Mouse (Mus musculus) erythroblast, embryonic 14.5 days (primary cell): ENCODE results near the gene Smap2.

Experiments
- GATA1 ChIP-seq: IDR thresholded peaks from 2 replicates; pipeline ENCODE4 v1.6.1; 2012; ENCODE audit warnings: low read length, inconsistent platforms, mixed read lengths
- TAL1 ChIP-seq: IDR thresholded peaks from 3 replicates; pipeline ENCODE4 v1.6.1; 2012; ENCODE audit warnings: low read length, inconsistent platforms, mixed read lengths

GRCm38 (mm10) chr4:121004679-121005078 lies 12.4 kb downstream of the Smap2 start:
- no peak for TF ChIP-seq GATA1
- TF ChIP-seq TAL1, result no peak
